Mouse (Mus musculus): Measurements from ENCODE around the gene Trim62.

Trim62 gene

GRCm38 (mm10) chr4:128885540-128885939 lies 2.2 kb downstream of the Trim62 start:
- DNase-seq (ENCODE audit: low spot score in 2 of 2) = peak in 1 of 2 experiments; percentile 57

DNA sequence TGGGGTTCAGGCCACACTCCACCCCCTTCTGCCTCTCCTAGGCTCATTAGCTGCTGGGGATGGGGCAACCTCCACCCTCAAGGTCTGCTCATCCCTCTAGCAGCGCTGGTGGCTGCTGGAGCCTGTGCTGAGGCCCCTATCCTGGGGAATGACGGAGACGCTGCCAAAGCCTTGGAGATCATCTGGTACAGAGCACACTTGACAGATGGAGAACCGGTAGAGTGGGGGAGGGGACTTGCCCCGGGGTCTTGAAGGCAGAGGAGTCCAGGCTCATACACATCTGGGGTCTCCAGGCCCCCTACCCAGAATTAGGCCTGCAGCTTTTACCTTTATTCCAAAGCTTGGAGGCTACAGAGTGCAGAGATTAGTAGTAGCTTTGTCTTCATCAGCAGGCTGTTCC lies 3.2 kb downstream of the Trim62 start:
- DNase-seq (ENCODE audit: low spot score in 2 of 2) = no peak

GRCm38 (mm10) chr4:128887026-128887425 lies 3.6 kb downstream of the Trim62 start:
- no peak for DNase-seq (ENCODE audit: low spot score in 2 of 2)

DNA sequence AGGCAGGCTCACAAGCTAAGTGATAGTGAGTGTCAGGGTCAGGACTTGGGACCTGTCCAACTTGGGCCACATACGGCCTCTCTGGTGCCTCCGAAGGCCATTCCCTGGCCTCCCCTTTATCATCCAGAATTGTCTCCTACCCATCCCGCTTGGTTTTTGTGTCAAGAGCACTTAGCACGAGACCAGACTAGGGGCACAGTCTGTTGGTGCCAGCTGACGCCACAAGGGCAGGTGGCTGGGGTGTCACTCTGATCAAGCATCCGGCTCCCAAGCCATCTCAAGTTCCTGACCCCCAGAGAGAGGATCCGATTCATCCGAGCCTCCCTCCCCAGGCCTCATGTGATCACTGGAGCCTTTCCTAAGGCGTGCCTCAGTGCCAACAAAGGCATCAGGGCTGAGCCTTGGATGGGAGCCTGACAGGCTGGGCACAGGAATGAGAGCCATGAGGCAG lies 4.3 kb downstream of the Trim62 start:
- no peak for DNase-seq (ENCODE audit: low spot score in 2 of 2)

GRCm38 (mm10) chr4:128888436-128888990 lies 5.1 kb downstream of the Trim62 start:
- DNase-seq (ENCODE audit: low spot score in 2 of 2) = no peak

GRCm38 (mm10) chr4:128889752-128890630 lies 6.6 kb downstream of the Trim62 start:
- DNase-seq (ENCODE audit: low spot score in 2 of 2) = no peak

GRCm38 (mm10) chr4:128891157-128891556 lies 7.8 kb downstream of the Trim62 start:
- no peak for DNase-seq (ENCODE audit: low spot score in 2 of 2)

- DNase-seq (ENCODE audit: low spot score in 2 of 2) = no peak
These were observed 8.4 kb downstream of the Trim62 start for GRCm38 (mm10) chr4:128891746-128892145.

GRCm38 (mm10) chr4:128892188-128892587 lies 8.8 kb downstream of the Trim62 start:
- DNase-seq (ENCODE audit: low spot score in 2 of 2) = no peak

- no peak for DNase-seq (ENCODE audit: low spot score in 2 of 2)
These were observed 10.7 kb downstream of the Trim62 start for GRCm38 (mm10) chr4:128894112-128894511.

GRCm38 (mm10) chr4:128895841-128896240 lies 12.5 kb downstream of the Trim62 start:
- DNase-seq (ENCODE audit: low spot score in 2 of 2) = no peak

DNA sequence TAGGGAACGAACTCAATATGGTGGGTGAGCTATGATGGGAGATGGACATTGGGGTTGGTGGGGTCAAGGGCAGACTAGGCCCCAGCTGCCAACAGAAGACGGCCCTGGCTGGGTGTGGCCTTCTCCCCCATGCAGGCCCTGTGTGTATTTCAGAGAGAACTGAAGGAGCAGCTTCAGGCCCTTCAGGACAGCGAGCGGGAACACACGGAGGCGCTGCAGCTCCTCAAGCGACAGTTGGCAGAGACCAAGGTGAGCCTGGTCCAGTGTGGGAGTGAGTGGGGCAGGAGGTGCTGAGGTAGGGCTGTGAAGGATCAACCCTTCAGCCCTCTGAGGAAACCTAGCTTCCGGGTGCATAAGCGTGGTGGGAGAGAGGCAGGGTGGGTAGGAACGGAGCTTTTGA lies 13.3 kb downstream of the Trim62 start:
- no peak for DNase-seq (ENCODE audit: low spot score in 2 of 2)

DNA sequence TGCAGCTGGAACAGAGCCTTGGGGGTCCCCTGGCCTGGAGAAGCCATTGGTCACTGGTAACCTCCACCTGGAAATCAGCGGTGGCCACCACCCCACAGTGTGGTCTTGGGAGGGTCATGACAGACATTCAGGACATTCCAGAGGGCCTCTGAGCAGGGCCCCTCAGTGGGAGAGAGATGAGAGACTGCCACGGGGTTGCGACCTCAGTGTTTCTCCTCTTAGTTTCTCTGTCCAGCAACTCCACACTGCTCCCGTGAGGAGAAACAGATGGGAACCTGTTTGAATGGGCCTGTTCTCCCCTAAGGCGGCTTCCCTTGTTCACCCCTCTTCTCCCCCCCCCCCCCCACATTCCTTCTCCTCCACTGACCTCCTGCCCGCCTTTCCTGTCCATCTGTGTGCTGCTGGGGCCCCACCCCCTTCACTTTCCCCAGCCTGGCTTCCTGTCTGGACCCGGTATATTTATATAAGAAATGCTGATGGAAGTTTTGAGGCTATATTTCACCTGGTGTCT lies 14.6 kb downstream of the Trim62 start:
- no peak for DNase-seq (ENCODE audit: low spot score in 2 of 2)

DNA sequence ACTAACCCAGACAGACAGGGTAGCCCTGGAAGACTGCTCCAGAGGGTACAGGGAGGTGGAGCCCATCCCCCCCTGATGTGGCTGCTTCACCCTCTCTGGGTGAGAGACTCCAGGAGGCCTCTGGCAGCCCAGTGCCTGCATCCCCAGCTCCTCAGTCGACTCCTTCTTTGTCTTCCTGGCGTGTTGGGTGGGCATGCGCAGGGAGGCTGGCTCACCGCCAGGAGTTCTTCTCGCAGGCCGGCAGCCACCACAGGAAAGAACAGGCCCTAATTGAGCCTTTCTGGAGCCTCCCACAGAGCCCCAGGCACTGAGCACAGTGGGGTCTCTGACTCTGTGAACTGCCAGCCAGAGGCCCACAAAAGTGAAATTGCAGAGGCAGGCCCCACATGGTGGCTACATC lies 16.0 kb downstream of the Trim62 start:
- peak in 1 of 2 experiments; percentile 24 for DNase-seq (ENCODE audit: low spot score in 2 of 2)

DNA sequence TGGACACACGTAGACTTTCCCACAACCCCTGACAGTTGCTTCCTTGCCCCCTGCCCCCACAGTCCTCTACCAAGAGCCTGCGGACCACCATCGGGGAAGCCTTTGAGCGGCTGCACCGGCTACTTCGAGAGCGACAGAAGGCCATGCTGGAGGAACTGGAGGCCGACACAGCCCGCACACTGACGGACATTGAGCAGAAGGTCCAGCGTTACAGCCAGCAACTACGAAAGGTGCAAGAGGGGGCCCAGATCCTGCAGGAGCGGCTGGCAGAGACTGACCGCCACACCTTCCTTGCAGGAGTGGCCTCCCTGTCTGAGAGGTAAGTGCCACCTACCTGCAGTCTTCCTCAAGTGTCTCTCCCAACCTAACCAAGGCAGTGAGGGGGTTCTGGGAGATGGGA lies 17.1 kb downstream of the Trim62 start:
- DNase-seq (ENCODE audit: low spot score in 2 of 2) = no peak

GRCm38 (mm10) chr4:128902390-128902789 lies 19.0 kb downstream of the Trim62 start:
- no peak for DNase-seq (ENCODE audit: low spot score in 2 of 2)

DNA sequence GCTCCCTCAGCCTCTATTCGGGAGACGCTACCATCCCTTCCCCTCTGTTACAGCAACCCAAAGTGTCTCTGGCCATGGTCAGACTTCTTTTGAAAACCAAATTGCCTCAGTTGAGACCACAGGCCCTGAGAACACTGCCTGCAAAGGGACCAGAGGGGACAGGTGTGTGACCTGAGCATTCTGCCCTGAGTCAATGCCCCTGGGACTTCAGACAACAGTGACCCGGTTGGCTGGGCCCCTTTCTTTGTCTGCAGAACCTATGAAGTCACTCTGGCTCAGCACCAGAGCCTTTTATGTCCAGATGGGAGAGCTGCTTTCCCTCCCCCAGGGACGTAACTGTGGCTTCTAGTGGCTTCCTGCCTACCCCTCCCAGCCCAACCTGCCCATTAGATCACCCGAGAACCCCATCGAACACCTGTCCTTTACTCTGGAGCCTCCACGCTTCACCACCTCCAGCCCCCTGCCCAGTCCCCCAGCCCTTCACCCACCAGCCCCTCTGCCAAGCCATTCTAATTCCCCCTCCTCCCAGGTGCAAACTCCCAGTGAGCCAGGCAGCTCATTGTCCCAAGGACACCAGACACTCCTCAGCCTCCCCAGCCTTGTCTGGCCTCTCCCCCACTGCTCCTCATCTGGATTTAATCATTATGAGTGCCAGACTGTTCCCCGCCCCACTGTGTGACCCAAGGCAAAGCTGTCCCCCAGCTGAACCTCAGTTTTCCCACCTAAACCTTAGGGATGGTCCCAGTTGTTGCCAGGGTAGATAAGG lies 20.8 kb downstream of the Trim62 start:
- DNase-seq (ENCODE audit: low spot score in 2 of 2) = no peak

DNA sequence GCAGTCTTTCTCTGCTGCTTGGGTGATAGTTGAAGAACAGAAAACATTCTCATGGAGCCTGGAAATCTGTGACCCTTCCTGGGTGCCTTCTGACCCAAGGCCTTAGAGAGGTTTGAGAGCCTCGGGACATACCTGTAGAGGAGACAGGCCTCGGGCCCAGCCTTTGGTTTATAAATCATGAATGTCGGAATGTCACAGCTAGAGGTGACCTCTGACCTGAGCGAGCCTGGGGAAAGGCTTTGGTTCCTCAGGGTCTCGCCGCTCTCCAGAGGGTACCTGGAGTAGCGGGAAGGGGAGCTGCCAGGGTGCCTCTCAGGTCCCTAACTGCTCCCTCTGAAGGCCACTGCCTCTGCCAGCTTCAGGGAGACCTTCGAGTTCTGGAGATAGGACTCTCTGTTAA lies 21.9 kb downstream of the Trim62 start:
- DNase-seq (ENCODE audit: low spot score in 2 of 2) = no peak

DNA sequence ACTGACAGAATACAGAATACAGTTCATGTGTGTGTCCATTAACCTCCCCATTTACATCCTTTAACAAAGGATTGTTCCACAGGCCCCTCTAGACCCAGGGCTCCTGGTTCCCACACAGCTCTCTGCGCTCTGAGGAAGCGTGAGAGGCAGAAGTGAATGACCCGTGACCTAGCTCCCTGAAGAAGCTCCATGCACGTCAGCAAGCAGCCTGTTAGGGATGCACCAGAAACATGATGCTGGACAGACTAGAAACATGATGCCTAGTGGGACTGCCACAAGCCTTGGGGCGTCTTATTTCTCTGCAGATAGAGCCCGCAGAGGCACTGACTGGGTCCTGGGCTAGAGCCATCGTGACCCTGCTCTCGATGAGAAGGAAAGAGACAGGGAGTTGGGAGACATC lies 23.4 kb downstream of the Trim62 start:
- no peak for DNase-seq (ENCODE audit: low spot score in 2 of 2)

DNA sequence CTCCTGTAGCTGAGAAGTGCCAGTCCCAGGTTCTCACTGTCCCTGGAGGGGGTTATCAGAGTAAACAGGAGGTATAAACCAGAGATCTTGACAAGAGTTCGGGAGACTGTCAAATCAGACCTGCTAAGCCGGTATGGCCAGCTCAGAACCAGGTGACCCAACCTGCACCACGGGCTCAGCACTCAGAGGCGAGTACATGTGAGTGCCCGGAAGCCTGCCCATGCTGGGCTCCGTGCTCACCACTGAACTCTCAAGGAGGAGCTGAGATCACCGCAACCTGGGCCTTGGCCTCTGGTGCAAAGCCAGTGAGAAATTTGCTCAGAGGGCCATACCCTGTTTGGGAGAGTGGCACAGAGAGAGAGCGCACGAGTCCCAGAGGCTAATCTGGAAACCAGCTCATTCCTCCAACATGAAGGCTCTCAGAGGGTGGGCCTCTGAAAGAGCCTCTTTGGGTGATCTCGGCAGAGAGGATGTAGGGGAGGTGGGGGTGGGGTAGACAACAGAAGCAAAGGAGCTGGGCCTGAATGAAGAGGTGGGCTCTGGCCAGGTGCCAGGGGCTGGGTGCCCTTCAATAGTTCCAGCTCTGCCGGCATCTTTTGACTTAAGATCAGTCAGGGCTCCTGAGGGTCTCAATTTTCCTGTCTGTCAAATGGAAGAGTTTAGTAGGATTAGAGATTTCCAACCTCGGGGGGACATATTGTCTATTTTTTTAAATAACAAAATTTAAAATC lies 24.0 kb downstream of the Trim62 start:
- no peak for DNase-seq (ENCODE audit: low spot score in 2 of 2)

GRCm38 (mm10) chr4:128908586-128909377 lies 25.4 kb downstream of the Trim62 start:
- DNase-seq (ENCODE audit: low spot score in 2 of 2) = no peak
